Mouse (Mus musculus) megakaryocyte, embryonic 14.5 days (primary cell): ENCODE results near the gene Galt.
"Not testable (repeated sequence)": the region's sequence is repeated elsewhere in the genome, so short reads cannot be mapped to it uniquely, and the experiment has no call there.

Experiments used
- FLI1 ChIP-seq: IDR thresholded peaks from 2 replicates; pipeline ENCODE4 v1.6.1; 2012; ENCODE audit warnings: low read length, inconsistent platforms, mixed read lengths
- GATA1 ChIP-seq: IDR thresholded peaks from 3 replicates; pipeline ENCODE4 v1.6.1; 2012; ENCODE audit warnings: mixed read lengths, low read length, inconsistent platforms, borderline replicate concordance

DNA sequence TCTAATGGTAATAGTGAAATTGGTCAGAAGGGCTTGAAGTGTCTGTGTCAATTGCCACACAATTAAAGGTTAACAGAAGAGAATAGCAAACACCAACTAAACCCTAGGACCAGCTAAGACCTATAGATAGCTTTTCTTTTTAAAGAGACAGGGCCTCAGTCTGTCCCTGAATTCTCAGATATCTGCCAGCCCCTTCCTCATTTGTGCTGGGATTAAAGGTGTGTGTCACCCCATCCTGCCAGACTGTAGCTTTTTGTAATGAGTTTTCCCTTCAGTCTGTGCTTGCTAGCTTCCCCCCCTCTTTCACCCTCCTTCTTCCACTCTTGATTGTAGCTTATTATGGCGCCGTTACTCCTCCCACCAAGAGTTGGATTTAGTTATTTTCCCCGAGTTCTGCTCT is 28.2 kb downstream of the Galt start:
- TF ChIP-seq GATA1, FLI1: not testable (repeated sequence)
